Mouse (Mus musculus) stomach, postnatal 0 days (tissue): ENCODE data around the gene Thsd4. TPM values are rescaled to one million over a fixed set of nuclear protein-coding genes. Genes with fewer than 3 reads are reported as not detected.

Experiments used
- ATAC-seq: fragments of 200-750 bp; cut with Nextera tagmentation; 2 replicates; pipeline ENCODE4 v1.8.0; 2017; ENCODE audit not compliant: low FRiP score, low TSS enrichment
- DNase-seq: peaks from one replicate; pipeline ENCODE4 v3.0.0-alpha.2; 2016; ENCODE audit warnings: low spot score
- H3K27ac ChIP-seq: fragments of 300-500 bp; sonication (generic); replicated peaks from 2 replicates; pipeline ENCODE4 v1.5.1; 2014; ENCODE audit warnings: mild to moderate bottlenecking, control low read depth
- H3K27me3 ChIP-seq: fragments of 300-500 bp; sonication (generic); 2 replicates; pipeline ENCODE4 v1.6.1; 2014; ENCODE audit warnings: low read length; ENCODE audit not compliant: control insufficient read depth, insufficient read depth
- H3K36me3 ChIP-seq: fragments of 300-500 bp; sonication (generic); 2 replicates; pipeline ENCODE4 v1.6.1; 2014; ENCODE audit warnings: low read length, mixed read lengths; ENCODE audit not compliant: control insufficient read depth, insufficient read depth
- H3K4me1 ChIP-seq: fragments of 300-500 bp; sonication (generic); replicated peaks from 2 replicates; pipeline ENCODE4 v1.6.1; 2014; ENCODE audit warnings: antibody characterized with exemption; ENCODE audit not compliant: control insufficient read depth, insufficient read depth
- H3K4me2 ChIP-seq: fragments of 300-500 bp; sonication (generic); replicated peaks from 2 replicates; pipeline ENCODE4 v1.6.1; 2014; ENCODE audit warnings: low read depth, mild to moderate bottlenecking, control low read depth, moderate library complexity
- H3K4me3 ChIP-seq: fragments of 300-500 bp; sonication (generic); 2 replicates; pipeline ENCODE4 v1.5.1; 2014; ENCODE audit warnings: low read depth, low read length, control low read depth
- H3K9ac ChIP-seq: fragments of 300-500 bp; sonication (generic); 2 replicates; pipeline ENCODE4 v1.6.1; 2014; ENCODE audit warnings: mild to moderate bottlenecking, low read length, control low read depth, mixed read lengths
- H3K9me3 ChIP-seq: fragments of 300-500 bp; sonication (generic); 2 replicates; pipeline ENCODE4 v1.6.1; 2016; ENCODE audit warnings: low read length; ENCODE audit not compliant: control insufficient read depth
- CTCF ChIP-seq: IDR thresholded peaks from 2 replicates; pipeline ENCODE4 v1.5.1; 2016; ENCODE audit warnings: antibody characterized with exemption, low read depth, mild to moderate bottlenecking, moderate library complexity
- EP300 ChIP-seq: optimal IDR thresholded peaks from 2 replicates; pipeline ENCODE3; 2016; ENCODE audit warnings: antibody characterized with exemption
- WGBS: fragments of 180-500 bp; shearing (Covaris S2); extraction: QIAGEN DNeasy Blood & Tissue Kit; methylation state at CpG from one replicate; pipeline ENCODE4 v1.1.7; 2014; 5-methylcytosine and 5-hydroxymethylcytosine counted together
- polyA plus RNA-seq: library from polyadenylated mRNA; unstranded; fragments of >200 nt; fragmentation: Nextera tagmentation; extraction: Ambion mirVana; gene quantifications from 2 replicates; pipeline ENCODE4 v1.2.1, GENCODE M21; 2015

The Thsd4 gene
- polyA plus RNA-seq, 1 experiment from 2014 or later = 10.7 TPM

DNA sequence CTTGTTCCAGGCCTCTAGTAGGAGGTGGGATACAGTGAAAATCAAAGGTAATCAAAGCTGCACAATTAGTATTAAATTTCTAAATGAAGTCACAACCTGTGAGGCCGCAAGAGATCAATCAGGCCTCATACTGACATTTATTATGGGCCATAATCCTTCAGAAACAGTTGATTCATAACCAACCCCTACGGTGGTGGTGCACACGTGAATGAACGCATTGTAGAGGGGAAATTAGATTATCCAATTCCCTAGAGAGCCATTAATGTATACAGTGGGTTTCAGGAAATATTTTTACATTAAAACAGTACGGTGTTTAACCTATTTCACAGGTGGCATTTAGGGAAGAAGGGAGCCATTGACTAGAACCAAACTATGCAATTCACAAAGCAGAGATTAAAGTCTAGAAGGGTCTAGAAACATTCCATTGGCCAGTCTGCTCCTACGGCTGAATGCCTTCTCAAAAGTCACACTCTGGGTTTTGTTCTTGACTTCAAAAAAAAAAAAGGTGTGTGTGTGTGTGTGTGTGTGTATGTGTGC, 406.1 kb downstream of the Thsd4 start:
- Histone ChIP-seq H3K9ac (no peak overlapping the region), H3K4me2 (no peak overlapping the region), H3K9me3 (no peaks in the 10 kb centered on the region), H3K27me3 (no peaks in the 10 kb centered on the region), H3K4me3 (no peak overlapping the region), H3K36me3 (no peaks in the 10 kb centered on the region), H3K4me1 (peaks cover 3% of the 10 kb centered on the region; the same call in 1 of the 2 replicates), H3K27ac (no peak overlapping the region)
- TF ChIP-seq CTCF = no peak
- TF ChIP-seq EP300 = no peak
- WGBS = 66% methylated on average over 6 of the region's 6 CpGs
- DNase-seq = no peak
- no peak for ATAC-seq

DNA sequence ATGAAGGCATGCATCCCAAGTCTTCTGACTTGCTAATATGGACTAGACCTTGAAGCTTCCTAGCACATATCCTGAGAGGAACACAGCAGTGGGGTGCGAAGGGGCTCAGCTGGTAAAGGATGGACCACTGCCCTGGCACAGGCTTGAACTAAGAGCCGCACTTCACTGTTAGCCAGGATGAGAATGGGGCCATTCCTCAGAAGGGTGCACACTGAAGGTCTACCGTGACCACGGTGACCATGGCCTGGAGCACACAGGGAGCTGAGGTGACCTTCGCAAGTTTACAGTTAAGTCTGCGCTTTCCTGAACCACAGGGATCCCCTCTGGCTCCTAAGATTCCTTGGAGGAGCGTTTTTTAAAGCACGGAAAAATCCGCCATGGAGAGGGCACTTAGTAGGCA, 406.5 kb downstream of the Thsd4 start:
- Histone ChIP-seq H3K36me3 (no peaks in the 10 kb centered on the region), H3K9ac (no peak overlapping the region), H3K4me2 (no peak overlapping the region), H3K4me3 (no peak overlapping the region), H3K27me3 (no peaks in the 10 kb centered on the region), H3K27ac (no peak overlapping the region), H3K4me1 (peaks cover 3% of the 10 kb centered on the region; the same call in 1 of the 2 replicates), H3K9me3 (no peaks in the 10 kb centered on the region)
- WGBS = 98% methylated on average over 9 of the region's 9 CpGs
- TF ChIP-seq EP300 (no peak), CTCF (no peak)
- ATAC-seq (no peak), DNase-seq (no peak)

DNA sequence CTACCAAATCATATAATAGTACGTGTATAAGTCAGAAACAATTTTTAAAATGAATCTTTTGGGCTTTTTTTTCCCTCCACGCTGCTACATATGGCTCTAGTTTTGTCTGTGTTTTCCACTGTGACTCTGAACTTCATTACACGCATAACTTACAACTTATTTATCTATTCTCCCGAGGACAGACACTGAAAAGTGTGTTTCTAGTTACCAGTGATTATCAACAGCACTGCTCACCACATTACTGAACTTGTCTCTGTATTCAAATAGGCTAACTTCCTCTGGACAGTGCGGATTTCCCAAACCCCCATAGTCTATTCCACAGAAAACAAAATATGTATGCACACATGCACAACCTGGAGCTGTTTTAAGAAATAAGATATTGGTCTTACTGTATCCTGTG, 411.6 kb downstream of the Thsd4 start:
- no peak overlapping the region for H3K27ac ChIP-seq
- no peak for ATAC-seq
- no peaks in the 10 kb centered on the region for H3K4me1 ChIP-seq
- no peak overlapping the region for H3K4me3 ChIP-seq
- H3K9me3 ChIP-seq = no peaks in the 10 kb centered on the region
- H3K27me3 ChIP-seq = no peaks in the 10 kb centered on the region
- no peak overlapping the region for H3K4me2 ChIP-seq
- H3K36me3 ChIP-seq = no peaks in the 10 kb centered on the region
- DNase-seq = no peak
- no peak overlapping the region for H3K9ac ChIP-seq
- TF ChIP-seq CTCF (no peak), EP300 (no peak)
- WGBS = 85% methylated on average over 5 of the region's 5 CpGs

DNA sequence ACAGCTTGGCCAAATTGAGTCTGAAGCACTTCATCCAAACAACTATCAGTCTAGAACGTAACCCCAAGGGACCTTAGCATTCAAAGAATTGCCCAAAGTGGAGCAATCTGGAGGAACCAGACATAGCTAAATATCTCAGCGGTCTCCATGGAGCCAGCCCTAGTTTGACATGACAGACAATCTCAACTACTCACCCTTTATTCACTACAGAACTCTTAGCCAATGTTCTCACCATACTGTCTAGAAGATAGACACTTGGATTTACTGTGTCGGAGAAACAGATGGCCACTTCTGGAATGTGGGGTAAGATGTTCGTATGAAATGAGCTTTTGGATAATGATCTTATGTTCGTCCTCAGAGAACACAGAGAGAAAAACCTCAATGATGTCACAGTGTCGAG, 415.2 kb downstream of the Thsd4 start:
- Histone ChIP-seq H3K4me2 (no peak overlapping the region), H3K27ac (no peak overlapping the region), H3K27me3 (no peaks in the 10 kb centered on the region), H3K9ac (no peak overlapping the region), H3K4me1 (no peaks in the 10 kb centered on the region), H3K4me3 (no peak overlapping the region), H3K36me3 (no peaks in the 10 kb centered on the region), H3K9me3 (no peaks in the 10 kb centered on the region)
- ATAC-seq (no peak; the same call in 1 of the 2 replicates), DNase-seq (no peak)
- no peak for TF ChIP-seq EP300
- no peak for TF ChIP-seq CTCF
- 65% methylated on average over 6 of the region's 6 CpGs for WGBS

DNA sequence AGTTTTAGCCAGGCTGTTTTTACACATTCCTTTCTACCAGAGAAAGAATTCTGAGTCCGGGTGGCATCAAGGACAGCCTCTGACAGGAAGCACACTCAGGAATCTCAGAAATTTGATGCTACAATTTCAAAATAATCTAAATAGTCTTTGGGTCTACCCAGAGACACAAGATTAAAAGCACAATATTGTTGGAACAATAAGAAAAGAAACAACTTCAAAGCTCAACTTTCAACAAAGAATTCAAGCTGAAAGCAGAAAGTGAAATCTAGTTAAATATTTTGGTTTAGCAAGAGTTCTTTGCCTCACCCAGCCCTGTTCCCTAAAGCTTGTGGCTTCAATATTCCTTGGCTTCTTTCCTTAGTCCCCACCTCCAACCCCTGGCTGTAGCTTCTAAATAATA, 415.7 kb downstream of the Thsd4 start:
- no peak for ATAC-seq
- Histone ChIP-seq H3K9me3 (no peaks in the 10 kb centered on the region), H3K4me2 (no peak overlapping the region), H3K4me1 (no peaks in the 10 kb centered on the region), H3K27ac (no peak overlapping the region), H3K36me3 (no peaks in the 10 kb centered on the region), H3K4me3 (no peak overlapping the region), H3K9ac (no peak overlapping the region), H3K27me3 (no peaks in the 10 kb centered on the region)
- TF ChIP-seq CTCF (no peak), EP300 (no peak)
- no peak for DNase-seq
- WGBS = 26% methylated on average over 1 of the region's 1 CpGs

- H3K4me1 ChIP-seq = no peaks in the 10 kb centered on the region
- DNase-seq (no peak), ATAC-seq (no peak)
- no peaks in the 10 kb centered on the region for H3K36me3 ChIP-seq
- H3K27ac ChIP-seq = no peak overlapping the region
- no peaks in the 10 kb centered on the region for H3K9me3 ChIP-seq
- H3K4me2 ChIP-seq = no peak overlapping the region
- no peaks in the 10 kb centered on the region for H3K27me3 ChIP-seq
- TF ChIP-seq EP300 (no peak), CTCF (no peak)
- H3K9ac ChIP-seq = no peak overlapping the region
- no peak overlapping the region for H3K4me3 ChIP-seq
- WGBS = 25% methylated on average over 1 of the region's 1 CpGs
These were observed 427.6 kb downstream of the Thsd4 start for GRCm38 (mm10) chr9:60094211-60094610.
